ENCODE assay signal across 18 mouse cellular contexts in genomic region chr2:74733317-74733661, GRCm38 (mm10). TPM values are rescaled to one million over a fixed set of nuclear protein-coding genes. Genes with fewer than 3 reads are reported as not detected.
DNase-seq lines count a peak whose midpoint lies in the region; ATAC-seq and TF ChIP-seq lines count a peak whose summit lies in the region.
"Had no signal": no experiment of that assay in that cellular context is flagged by ENCODE, and none has a peak within 500 bp of the region (broad histone marks: within the 10 kb centered on the region; RNA-seq: fewer than 3 reads in every experiment).

No protein-coding gene starts in this region.

- no peaks in the 10 kb centered on the region for H3K36me3 ChIP-seq in midbrain, embryonic 10.5 days
- no peaks in the 10 kb centered on the region for H3K36me3 ChIP-seq in midbrain, embryonic 15.5 days (replicated peaks)
- no peaks in the 10 kb centered on the region for H3K36me3 ChIP-seq in embryonic facial prominence, embryonic 15.5 days
- H3K36me3 ChIP-seq in intestine, embryonic 16.5 days (ENCODE audit: control insufficient read depth, insufficient read depth, low read length) = no peaks in the 10 kb centered on the region
- no peaks in the 10 kb centered on the region for H3K36me3 ChIP-seq in small intestine, adult 2 months (ENCODE audit: control insufficient read depth, insufficient read depth, low read length)
- H3K36me3 ChIP-seq: embryonic facial prominence, embryonic 13.5 days; liver, embryonic 13.5 days had no signal

- H3K4me3 ChIP-seq in midbrain, embryonic 10.5 days = no peak overlapping the region
- H3K4me3 ChIP-seq in midbrain, embryonic 15.5 days = no peak overlapping the region
- H3K4me3 ChIP-seq in embryonic facial prominence, embryonic 15.5 days (replicated peaks) = 0 out of 2 replicates have a peak overlapping the region, but pooled peaks have one; percentile 22
- peak overlapping the region; percentile 32; the same call in 1 of the 2 replicates for H3K4me3 ChIP-seq in intestine, embryonic 16.5 days (ENCODE audit: low read length)
- H3K4me3 ChIP-seq in small intestine, adult 2 months (ENCODE audit: low read depth, low read length) = peak overlapping the region; percentile 40
- H3K4me3 ChIP-seq: liver, embryonic 13.5 days had no signal

- no peak for TF ChIP-seq CTCF in small intestine, adult 2 months (IDR thresholded peaks at IDR 0.05; ENCODE audit: extremely low read depth, insufficient read length, insufficient replicate concordance, low read depth, low read length)

- DNase-seq in midbrain, embryonic 10.5 days (ENCODE audit: low spot score) = peak; percentile 47
- DNase-seq: adrenal gland, adult 2 months; heart, postnatal 36 days; liver, embryonic 13.5 days; thymus, postnatal 4 days had no signal

- no peak overlapping the region for H3K4me2 ChIP-seq in midbrain, embryonic 15.5 days
- H3K4me2 ChIP-seq in embryonic facial prominence, embryonic 15.5 days (replicated peaks) = no peak overlapping the region
- H3K4me2 ChIP-seq in intestine, embryonic 16.5 days (ENCODE audit: low read depth, low read length) = peak overlapping the region; percentile 55; the same call in 1 of the 2 replicates
- H3K4me2 ChIP-seq: liver, embryonic 13.5 days had no signal

- no peak for ATAC-seq in midbrain, embryonic 15.5 days (replicated peaks)
- no peak for ATAC-seq in embryonic facial prominence, embryonic 15.5 days (ENCODE audit: insufficient number of reproducible peaks, low FRiP score, low TSS enrichment, low read depth)
- ATAC-seq in intestine, embryonic 16.5 days = no peak
- no peak for ATAC-seq in megakaryocyte, adult 5-6 weeks (ENCODE audit: poor library complexity, severe bottlenecking)
- ATAC-seq in erythroblast, adult 5-6 weeks (replicated peaks; ENCODE audit: low FRiP score, poor library complexity, severe bottlenecking) = no peak
- no peak for ATAC-seq in monocyte, adult 5-6 weeks (replicated peaks; ENCODE audit: insufficient number of reproducible peaks, low FRiP score, low TSS enrichment, poor library complexity, severe bottlenecking)

- H3K27me3 ChIP-seq in midbrain, embryonic 10.5 days (ENCODE audit: low read depth, poor library complexity, severe bottlenecking) = peaks cover 100% of the 10 kb centered on the region
- H3K27me3 ChIP-seq in midbrain, embryonic 15.5 days (replicated peaks) = peaks cover 94% of the 10 kb centered on the region
- peaks cover 93% of the 10 kb centered on the region for H3K27me3 ChIP-seq in embryonic facial prominence, embryonic 15.5 days
- H3K27me3 ChIP-seq in intestine, embryonic 16.5 days (replicated peaks; ENCODE audit: control insufficient read depth, insufficient read depth, low read length) = peaks cover 70% of the 10 kb centered on the region
- H3K27me3 ChIP-seq in small intestine, adult 2 months (ENCODE audit: control insufficient read depth, insufficient read depth, low read length) = peaks cover 68% of the 10 kb centered on the region

- H3K4me1 ChIP-seq in midbrain, embryonic 10.5 days = peaks cover 12% of the 10 kb centered on the region; the same call in 1 of the 2 replicates
- peaks cover 5% of the 10 kb centered on the region for H3K4me1 ChIP-seq in midbrain, embryonic 15.5 days
- peaks cover 25% of the 10 kb centered on the region for H3K4me1 ChIP-seq in embryonic facial prominence, embryonic 15.5 days
- no peaks in the 10 kb centered on the region for H3K4me1 ChIP-seq in intestine, embryonic 16.5 days (ENCODE audit: control insufficient read depth, insufficient read depth, low read length)
- peaks cover 2% of the 10 kb centered on the region; the same call in 1 of the 2 replicates for H3K4me1 ChIP-seq in small intestine, adult 2 months (ENCODE audit: control insufficient read depth, insufficient read depth, insufficient read length, low read length)
- H3K4me1 ChIP-seq: liver, embryonic 13.5 days had no signal

- H3K27ac ChIP-seq in midbrain, embryonic 10.5 days (replicated peaks) = no peak overlapping the region
- no peak overlapping the region for H3K27ac ChIP-seq in midbrain, embryonic 15.5 days
- no peak overlapping the region for H3K27ac ChIP-seq in embryonic facial prominence, embryonic 15.5 days (replicated peaks)
- H3K27ac ChIP-seq in intestine, embryonic 16.5 days (ENCODE audit: low read length) = 0 out of 2 replicates have a peak overlapping the region, but pooled peaks have one; percentile 3
- no peak overlapping the region for H3K27ac ChIP-seq in small intestine, adult 2 months (ENCODE audit: insufficient read depth, low read depth, low read length)
- H3K27ac ChIP-seq: embryonic facial prominence, embryonic 13.5 days; liver, embryonic 13.5 days; macrophage had no signal

- no peak for TF ChIP-seq POLR2A in small intestine, adult 2 months (IDR thresholded peaks at IDR 0.05; ENCODE audit: low read depth, low read length)

- no peaks in the 10 kb centered on the region for H3K9me3 ChIP-seq in midbrain, embryonic 10.5 days (replicated peaks)
- no peaks in the 10 kb centered on the region for H3K9me3 ChIP-seq in midbrain, embryonic 15.5 days
- no peaks in the 10 kb centered on the region for H3K9me3 ChIP-seq in embryonic facial prominence, embryonic 15.5 days (replicated peaks)
- no peaks in the 10 kb centered on the region for H3K9me3 ChIP-seq in intestine, embryonic 16.5 days (ENCODE audit: control insufficient read depth, low read length)
- H3K9me3 ChIP-seq: embryonic facial prominence, embryonic 13.5 days; liver, embryonic 13.5 days had no signal

- H3K9ac ChIP-seq in midbrain, embryonic 15.5 days = no peak overlapping the region
- H3K9ac ChIP-seq in embryonic facial prominence, embryonic 15.5 days = no peak overlapping the region
- H3K9ac ChIP-seq in intestine, embryonic 16.5 days (ENCODE audit: low read depth, low read length) = no peak overlapping the region
- H3K9ac ChIP-seq: embryonic facial prominence, embryonic 13.5 days; liver, embryonic 13.5 days had no signal

- 0% methylated on average over 16 of the region's 16 CpGs for WGBS in midbrain, embryonic 10.5 days
- under 1% methylated on average over 14 of the region's 16 CpGs for WGBS in midbrain, embryonic 15.5 days
- 2% methylated on average over 16 of the region's 16 CpGs for WGBS in embryonic facial prominence, embryonic 15.5 days
- 4% methylated on average over 16 of the region's 16 CpGs for WGBS in intestine, embryonic 16.5 days
- WGBS in small intestine, adult 2 months = 2% methylated on average over 16 of the region's 16 CpGs

RNA-seq across cellular contexts. Expression of gene Gm28230, which starts 6.8 kb away (rescaled TPM):
- not detected in 2 replicates for polyA plus RNA-seq in midbrain, embryonic 10.5 days (2016; fragmentation: Nextera tagmentation; extraction: Ambion mirVana)
- not detected in 2 replicates for polyA plus RNA-seq in midbrain, embryonic 15.5 days (2015; fragmentation: Nextera tagmentation; extraction: Ambion mirVana)
- 0.09 and 0.40 TPM in 2 replicates for polyA plus RNA-seq in embryonic facial prominence, embryonic 15.5 days (2015; fragmentation: Nextera tagmentation; extraction: Ambion mirVana)
- 0.24 TPM in 1 of 2 replicates, not detected in the other for polyA plus RNA-seq in intestine, embryonic 16.5 days (2015; fragmentation: Nextera tagmentation; extraction: Ambion mirVana)
- 0.04 and 0.10 TPM in 2 replicates for polyA plus RNA-seq in small intestine, adult 2 months (2012; rRNA removed)
- total RNA-seq in megakaryocyte, adult 5-6 weeks (2015) = not detected in 2 replicates
- total RNA-seq in megakaryocyte, adult 5-6 weeks (2017) = not detected in 2 replicates
- not detected in 2 replicates for total RNA-seq in erythroblast, adult 5-6 weeks (2015; ENCODE audit: low replicate concordance)
- not detected in 2 replicates for total RNA-seq in erythroblast, adult 5-6 weeks (2017; ENCODE audit: low replicate concordance)
- not detected in 3 replicates for total RNA-seq in monocyte, adult 5-6 weeks (2017)
- total RNA-seq: heart, postnatal 36 days; layer of hippocampus, adult 8-10 months; MEL; neutrophil, adult 5-6 weeks had no signal
- polyA plus RNA-seq: liver, embryonic 13.5 days; macrophage; spleen, adult 2 months had no signal

RNA-seq across cellular contexts. Expression of gene Hoxd4, which starts 21.6 kb away (rescaled TPM):
- polyA plus RNA-seq in midbrain, embryonic 10.5 days (2016; fragmentation: Nextera tagmentation; extraction: Ambion mirVana) = not detected in 2 replicates
- polyA plus RNA-seq in midbrain, embryonic 15.5 days (2015; fragmentation: Nextera tagmentation; extraction: Ambion mirVana) = not detected in 2 replicates
- 0.35 and 0.62 TPM in 2 replicates for polyA plus RNA-seq in embryonic facial prominence, embryonic 15.5 days (2015; fragmentation: Nextera tagmentation; extraction: Ambion mirVana)
- 0.91 and 0.95 TPM in 2 replicates for polyA plus RNA-seq in intestine, embryonic 16.5 days (2015; fragmentation: Nextera tagmentation; extraction: Ambion mirVana)
- polyA plus RNA-seq in small intestine, adult 2 months (2012; rRNA removed) = 1.2 and 2.9 TPM in 2 replicates
- not detected in 2 replicates for total RNA-seq in megakaryocyte, adult 5-6 weeks (2015)
- not detected in 2 replicates for total RNA-seq in megakaryocyte, adult 5-6 weeks (2017)
- total RNA-seq in erythroblast, adult 5-6 weeks (2015; ENCODE audit: low replicate concordance) = not detected in 2 replicates
- total RNA-seq in erythroblast, adult 5-6 weeks (2017; ENCODE audit: low replicate concordance) = not detected in 2 replicates
- not detected in 3 replicates for total RNA-seq in monocyte, adult 5-6 weeks (2017)
- total RNA-seq: layer of hippocampus, adult 8-10 months; MEL; neutrophil, adult 5-6 weeks had no signal
- polyA plus RNA-seq: embryonic facial prominence, embryonic 13.5 days; liver, embryonic 13.5 days; macrophage had no signal

RNA-seq across cellular contexts. Expression of gene Hoxd3, which starts 21.6 kb away (rescaled TPM):
- 0.06 TPM in 1 of 2 replicates, not detected in the other for polyA plus RNA-seq in midbrain, embryonic 10.5 days (2016; fragmentation: Nextera tagmentation; extraction: Ambion mirVana)
- 0.09 and 0.21 TPM in 2 replicates for polyA plus RNA-seq in midbrain, embryonic 15.5 days (2015; fragmentation: Nextera tagmentation; extraction: Ambion mirVana)
- 1.9 and 2.6 TPM in 2 replicates for polyA plus RNA-seq in embryonic facial prominence, embryonic 15.5 days (2015; fragmentation: Nextera tagmentation; extraction: Ambion mirVana)
- 13.4 and 15.1 TPM in 2 replicates for polyA plus RNA-seq in intestine, embryonic 16.5 days (2015; fragmentation: Nextera tagmentation; extraction: Ambion mirVana)
- polyA plus RNA-seq in small intestine, adult 2 months (2012; rRNA removed) = 0.42 and 0.48 TPM in 2 replicates
- total RNA-seq in megakaryocyte, adult 5-6 weeks (2015) = not detected in 2 replicates
- total RNA-seq in megakaryocyte, adult 5-6 weeks (2017) = 0.26 TPM in 1 of 2 replicates, not detected in the other
- not detected in 2 replicates for total RNA-seq in erythroblast, adult 5-6 weeks (2015; ENCODE audit: low replicate concordance)
- total RNA-seq in erythroblast, adult 5-6 weeks (2017; ENCODE audit: low replicate concordance) = not detected in 2 replicates
- total RNA-seq in monocyte, adult 5-6 weeks (2017) = not detected in 3 replicates
- total RNA-seq: heart, postnatal 36 days; layer of hippocampus, adult 8-10 months; MEL; neutrophil, adult 5-6 weeks had no signal
- polyA plus RNA-seq: macrophage; spleen, adult 2 months had no signal

RNA-seq across cellular contexts. Expression of gene Hoxd8, which starts 28.9 kb away (rescaled TPM):
- not detected in 2 replicates for polyA plus RNA-seq in midbrain, embryonic 10.5 days (2016; fragmentation: Nextera tagmentation; extraction: Ambion mirVana)
- polyA plus RNA-seq in midbrain, embryonic 15.5 days (2015; fragmentation: Nextera tagmentation; extraction: Ambion mirVana) = 0.08 and 0.10 TPM in 2 replicates
- 6.4 and 8.0 TPM in 2 replicates for polyA plus RNA-seq in embryonic facial prominence, embryonic 15.5 days (2015; fragmentation: Nextera tagmentation; extraction: Ambion mirVana)
- 3.1 TPM in 2 replicates for polyA plus RNA-seq in intestine, embryonic 16.5 days (2015; fragmentation: Nextera tagmentation; extraction: Ambion mirVana)
- polyA plus RNA-seq in small intestine, adult 2 months (2012; rRNA removed) = 0.60 and 3.1 TPM in 2 replicates
- not detected in 2 replicates for total RNA-seq in megakaryocyte, adult 5-6 weeks (2015)
- total RNA-seq in megakaryocyte, adult 5-6 weeks (2017) = not detected in 2 replicates
- total RNA-seq in erythroblast, adult 5-6 weeks (2015; ENCODE audit: low replicate concordance) = not detected in 2 replicates
- not detected in 2 replicates for total RNA-seq in erythroblast, adult 5-6 weeks (2017; ENCODE audit: low replicate concordance)
- total RNA-seq in monocyte, adult 5-6 weeks (2017) = not detected in 3 replicates
- total RNA-seq: layer of hippocampus, adult 8-10 months; neutrophil, adult 5-6 weeks had no signal
- polyA plus RNA-seq: macrophage had no signal

RNA-seq across cellular contexts. Expression of gene Hoxd1, which starts 29.5 kb away (rescaled TPM):
- not detected in 2 replicates for polyA plus RNA-seq in midbrain, embryonic 10.5 days (2016; fragmentation: Nextera tagmentation; extraction: Ambion mirVana)
- not detected in 2 replicates for polyA plus RNA-seq in midbrain, embryonic 15.5 days (2015; fragmentation: Nextera tagmentation; extraction: Ambion mirVana)
- 1.6 and 2.5 TPM in 2 replicates for polyA plus RNA-seq in embryonic facial prominence, embryonic 15.5 days (2015; fragmentation: Nextera tagmentation; extraction: Ambion mirVana)
- polyA plus RNA-seq in intestine, embryonic 16.5 days (2015; fragmentation: Nextera tagmentation; extraction: Ambion mirVana) = 0.10 and 0.11 TPM in 2 replicates
- polyA plus RNA-seq in small intestine, adult 2 months (2012; rRNA removed) = not detected in 2 replicates
- total RNA-seq in megakaryocyte, adult 5-6 weeks (2015) = not detected in 2 replicates
- total RNA-seq in megakaryocyte, adult 5-6 weeks (2017) = not detected in 2 replicates
- not detected in 2 replicates for total RNA-seq in erythroblast, adult 5-6 weeks (2015; ENCODE audit: low replicate concordance)
- total RNA-seq in erythroblast, adult 5-6 weeks (2017; ENCODE audit: low replicate concordance) = not detected in 2 replicates
- total RNA-seq in monocyte, adult 5-6 weeks (2017) = not detected in 3 replicates
- total RNA-seq: adrenal gland, adult 2 months; heart, postnatal 36 days; MEL; neutrophil, adult 5-6 weeks had no signal
- polyA plus RNA-seq: adrenal gland, adult 2 months; liver, embryonic 13.5 days; macrophage; spleen, adult 2 months had no signal

Comparison
In these comparisons a context has a peak if more than half of its experiments do, and no peak if none do; other contexts are left out.
1. H3K4me3 ChIP-seq: peak in embryonic facial prominence, embryonic 15.5 days (single experiment), intestine, embryonic 16.5 days (single experiment) and small intestine, adult 2 months (single experiment); none in midbrain, embryonic 10.5 days (single experiment) and midbrain, embryonic 15.5 days (single experiment).